Mouse (Mus musculus): ENCODE measurements around the gene Agr3.

DNA sequence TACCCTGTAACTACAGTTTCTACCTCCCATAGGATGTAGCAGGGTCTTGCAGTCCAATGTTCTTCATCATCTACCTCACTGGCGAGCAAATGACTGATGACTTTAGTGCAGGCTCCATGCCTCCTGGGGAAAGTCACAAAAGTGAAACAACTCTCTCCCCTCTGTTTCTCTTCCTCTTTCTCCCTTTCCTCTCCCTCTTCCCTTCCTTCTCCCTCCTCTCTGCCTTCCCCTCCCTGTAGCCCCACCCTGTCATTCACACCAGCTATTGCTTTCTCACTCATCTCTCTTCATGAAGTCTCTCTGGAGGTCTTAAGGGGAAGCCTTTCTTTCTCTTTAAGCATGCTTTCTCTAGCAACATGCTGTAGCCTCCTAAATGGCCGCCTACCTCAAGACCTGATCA, 34.7 kb upstream of the Agr3 start:
- TF ChIP-seq GATA1 (IDR thresholded peaks at IDR 0.05; ENCODE audit: low read length), result no peak
- TF ChIP-seq TAL1 (IDR thresholded peaks at IDR 0.05; ENCODE audit: low read length), result no peak

Measured in erythroblast, embryonic 14.5 days (primary cell).